Mouse (Mus musculus) megakaryocyte, embryonic 14.5 days (primary cell): ENCODE measurements at regions not wholly inside any gene's neighbourhood (a gene's known extent, or its start where the extent isn't known, plus 50 kb on each side); places are given as distances from the start of the nearest gene placed in this dataset.

ENCODE experiments used
- FLI1 ChIP-seq: IDR thresholded peaks from 2 replicates; pipeline ENCODE4 v1.6.1; 2012; ENCODE audit warnings: low read length, inconsistent platforms, mixed read lengths
- GATA1 ChIP-seq: IDR thresholded peaks from 3 replicates; pipeline ENCODE4 v1.6.1; 2012; ENCODE audit warnings: mixed read lengths, low read length, inconsistent platforms, borderline replicate concordance

GRCm38 (mm10) chr7:69599866-69600265 is 766.7 kb downstream of the Nr2f2 start:
- TF ChIP-seq GATA1 (no peak), FLI1 (no peak)
